Mouse (Mus musculus) midbrain, embryonic 11.5 days (tissue): ENCODE results near the gene Acss2. TPM values are rescaled to one million over a fixed set of nuclear protein-coding genes. Genes with fewer than 3 reads are reported as not detected.
"Not testable (repeated sequence)": the region's sequence is repeated elsewhere in the genome, so short reads cannot be mapped to it uniquely, and the experiment has no call there.

ENCODE experiments used
- ATAC-seq: fragments of 200-750 bp; cut with Nextera tagmentation; 2 replicates; pipeline ENCODE4 v1.8.0; 2017; ENCODE audit warnings: moderate TSS enrichment, moderate library complexity; ENCODE audit not compliant: low FRiP score
- DNase-seq: peaks from one replicate; pipeline ENCODE4 v3.0.0; 2015; ENCODE audit warnings: low spot score; ENCODE audit errors: missing footprints
- H3K27ac ChIP-seq: fragments of 300-500 bp; sonication (generic); 2 replicates; pipeline ENCODE4 v1.5.1; 2014; ENCODE audit warnings: low read depth, low read length
- H3K27me3 ChIP-seq: fragments of 300-500 bp; sonication (generic); 2 replicates; pipeline ENCODE4 v1.6.1; 2014; ENCODE audit warnings: mild to moderate bottlenecking, low read length, moderate library complexity, mixed read lengths; ENCODE audit not compliant: control insufficient read depth, insufficient read depth
- H3K36me3 ChIP-seq: fragments of 300-500 bp; sonication (generic); 2 replicates; pipeline ENCODE4 v1.6.1; 2014; ENCODE audit warnings: mild to moderate bottlenecking, low read length, moderate library complexity, mixed read lengths; ENCODE audit not compliant: control insufficient read depth, insufficient read depth
- H3K4me1 ChIP-seq: fragments of 300-500 bp; sonication (generic); 2 replicates; pipeline ENCODE4 v1.6.1; 2014; ENCODE audit warnings: low read length; ENCODE audit not compliant: control insufficient read depth, insufficient read depth
- H3K4me2 ChIP-seq: fragments of 300-500 bp; sonication (generic); 2 replicates; pipeline ENCODE4 v1.6.1; 2014; ENCODE audit warnings: mild to moderate bottlenecking, moderate library complexity
- H3K4me3 ChIP-seq: fragments of 300-500 bp; sonication (generic); 2 replicates; pipeline ENCODE4 v1.5.1; 2014; ENCODE audit warnings: low read depth, low read length
- H3K9ac ChIP-seq: fragments of 300-500 bp; sonication (generic); 2 replicates; pipeline ENCODE4 v1.6.1; 2014; ENCODE audit warnings: low read length
- H3K9me3 ChIP-seq: fragments of 300-500 bp; sonication (generic); 2 replicates; pipeline ENCODE4 v1.6.1; 2016; ENCODE audit warnings: low read length; ENCODE audit not compliant: control insufficient read depth
- WGBS: fragments of 180-500 bp; shearing (Covaris S2); extraction: QIAGEN DNeasy Blood & Tissue Kit; methylation state at CpG from one replicate; pipeline ENCODE4 v1.1.7; 2014; 5-methylcytosine and 5-hydroxymethylcytosine counted together
- polyA plus RNA-seq: library from polyadenylated mRNA; unstranded; fragments of >200 nt; fragmentation: Nextera tagmentation; extraction: Ambion mirVana; gene quantifications from 2 replicates; pipeline ENCODE4 v1.2.1, GENCODE M21; 2014

Acss2 gene
- polyA plus RNA-seq, 1 experiment from 2014 or later, result 21.9 TPM

DNA sequence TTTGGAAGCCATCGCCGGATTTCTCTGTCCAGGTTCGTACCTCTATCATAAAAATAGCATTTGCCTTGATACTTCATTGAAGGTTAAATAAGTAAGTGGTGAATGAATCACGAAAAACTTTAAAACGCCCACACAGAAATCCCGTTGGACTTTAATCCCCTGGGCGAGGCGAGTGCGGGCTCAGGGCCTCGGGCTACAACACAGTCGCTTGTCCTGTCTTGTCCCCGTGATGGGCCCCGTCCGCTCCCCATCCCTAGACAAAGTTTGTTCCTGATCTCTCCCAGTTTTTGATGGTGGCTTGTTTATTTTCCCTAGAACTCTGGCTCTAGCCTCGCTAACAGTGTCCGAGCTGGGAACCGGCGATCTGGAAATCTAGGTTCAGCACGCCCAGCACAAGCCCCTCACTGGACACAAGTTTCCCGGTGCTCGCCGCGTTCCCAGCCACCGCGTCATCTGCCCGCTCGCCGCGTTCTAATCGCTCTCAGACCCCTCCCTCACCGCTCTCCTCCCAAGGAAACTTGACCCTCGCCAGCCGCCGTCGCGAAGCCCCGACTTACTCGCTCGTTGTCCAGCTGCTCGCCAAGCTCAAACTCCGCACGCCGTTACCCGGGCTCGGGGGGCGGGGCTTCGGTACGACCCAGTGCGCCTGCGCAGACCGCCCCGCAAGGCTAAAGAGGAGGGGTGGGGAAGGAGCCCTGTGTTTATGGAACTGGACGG lies 74.5 kb downstream of the Acss2 start, which contains the start of gene Gss:
Gene Gss (minus strand): TSS at position 674 of the 717 bp plus-strand sequence.
- Histone ChIP-seq H3K27ac (peak within 1 kb of the TSS; percentile 76), H3K9ac (peak within 1 kb of the TSS; percentile 76), H3K9me3 (no peaks in the 10 kb centered on the region), H3K27me3 (no peaks in the 10 kb centered on the region), H3K4me3 (peak within 1 kb of the TSS; percentile 57), H3K4me1 (peaks cover 4% of the 10 kb centered on the region), H3K36me3 (no peaks in the 10 kb centered on the region), H3K4me2 (peak within 1 kb of the TSS; percentile 75)
- WGBS, result under 1% methylated on average over 53 of the region's 53 CpGs
- ATAC-seq, result peak; percentile 95
- DNase-seq, result peak; percentile 100

DNA sequence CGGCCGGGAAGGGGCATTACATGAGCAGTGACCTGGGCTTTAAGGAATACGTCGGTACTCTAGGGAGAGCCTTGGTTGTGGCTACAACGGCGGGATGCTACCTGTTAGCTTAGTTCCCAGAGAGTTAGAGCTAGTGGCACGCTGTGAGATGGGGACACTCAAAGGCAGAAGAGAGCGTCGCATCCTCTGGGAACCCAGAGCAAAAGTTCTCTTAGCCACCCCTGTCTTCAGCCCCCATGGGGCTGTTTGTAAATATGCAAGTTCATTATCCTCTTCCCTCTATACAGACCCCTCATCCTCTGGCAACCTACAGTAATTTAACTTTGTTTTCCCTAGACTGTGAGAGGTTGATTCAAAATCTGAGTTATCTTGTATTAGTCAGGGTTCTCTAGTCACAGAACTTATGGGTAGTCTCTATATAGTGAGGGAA lies 75.1 kb downstream of the Acss2 start:
- Histone ChIP-seq H3K4me1 (peaks cover 4% of the 10 kb centered on the region), H3K4me3 (peak overlapping the region; percentile 57), H3K27ac (no peak overlapping the region), H3K36me3 (no peaks in the 10 kb centered on the region), H3K9ac (peak overlapping the region; percentile 72), H3K4me2 (peak overlapping the region; percentile 75), H3K9me3 (no peaks in the 10 kb centered on the region), H3K27me3 (no peaks in the 10 kb centered on the region)
- WGBS, result 0% methylated on average over 9 of the region's 9 CpGs
- ATAC-seq (no peak; the same call in 1 of the 2 replicates), DNase-seq (no peak)

GRCm38 (mm10) chr2:155595516-155595915 lies 77.8 kb downstream of the Acss2 start:
- ATAC-seq, result no peak
- 89% methylated on average over 6 of the region's 6 CpGs for WGBS
- no peak overlapping the region for H3K4me2 ChIP-seq

DNA sequence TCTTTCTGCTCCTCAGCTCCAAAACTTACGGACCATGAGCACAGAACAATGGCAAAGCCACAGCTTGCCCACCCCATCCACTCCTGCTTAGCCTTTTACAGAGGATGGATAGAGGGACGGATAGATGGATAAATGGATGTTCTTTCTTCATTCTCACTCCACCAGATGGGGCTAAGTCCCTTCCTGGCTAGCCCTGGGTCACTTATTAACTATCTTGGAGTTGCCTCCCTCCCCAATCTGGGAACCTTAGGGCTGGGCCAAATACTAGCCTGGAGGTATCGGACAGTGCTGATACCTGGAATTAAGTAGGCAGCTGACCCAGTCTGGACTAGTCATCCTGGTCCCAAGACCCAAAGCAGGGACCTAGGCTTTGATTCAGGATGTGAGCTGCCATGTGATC lies 86.0 kb downstream of the Acss2 start:
- DNase-seq (no peak), ATAC-seq (no peak)
- Histone ChIP-seq H3K4me2 (no peak overlapping the region), H3K4me3 (no peak overlapping the region), H3K36me3 (no peaks in the 10 kb centered on the region), H3K9me3 (no peaks in the 10 kb centered on the region), H3K27ac (no peak overlapping the region), H3K4me1 (no peaks in the 10 kb centered on the region), H3K9ac (no peak overlapping the region), H3K27me3 (no peaks in the 10 kb centered on the region)
- 67% methylated on average over 3 of the region's 3 CpGs for WGBS

More at GRCm38 (mm10) chr2:155595516-155595915, 77.8 kb downstream of the Acss2 start:
- Histone ChIP-seq H3K27me3 (no peaks in the 10 kb centered on the region), H3K27ac (no peak overlapping the region), H3K9ac (no peak overlapping the region), H3K4me3 (no peak overlapping the region), H3K4me1 (peaks cover 4% of the 10 kb centered on the region), H3K36me3 (no peaks in the 10 kb centered on the region), H3K9me3 (no peaks in the 10 kb centered on the region)
- no peak for DNase-seq

- Histone ChIP-seq H3K4me3 (no peak overlapping the region), H3K4me2 (no peak overlapping the region), H3K27me3 (no peaks in the 10 kb centered on the region), H3K4me1 (no peaks in the 10 kb centered on the region), H3K9me3 (no peaks in the 10 kb centered on the region), H3K36me3 (no peaks in the 10 kb centered on the region), H3K9ac (no peak overlapping the region), H3K27ac (no peak overlapping the region)
- ATAC-seq (no peak), DNase-seq (peak; percentile 53)
- 71% methylated on average over 10 of the region's 10 CpGs for WGBS
Observed at GRCm38 (mm10) chr2:155604560-155605235, 87.0 kb downstream of the Acss2 start.

GRCm38 (mm10) chr2:155605236-155605589 lies 87.5 kb downstream of the Acss2 start:
- not testable (repeated sequence) for ATAC-seq, H3K9me3 ChIP-seq, H3K36me3 ChIP-seq, H3K4me1 ChIP-seq, H3K4me2 ChIP-seq, H3K27me3 ChIP-seq, DNase-seq, H3K4me3 ChIP-seq, H3K9ac ChIP-seq, H3K27ac ChIP-seq
- 85% methylated on average over 4 of the region's 4 CpGs for WGBS

DNA sequence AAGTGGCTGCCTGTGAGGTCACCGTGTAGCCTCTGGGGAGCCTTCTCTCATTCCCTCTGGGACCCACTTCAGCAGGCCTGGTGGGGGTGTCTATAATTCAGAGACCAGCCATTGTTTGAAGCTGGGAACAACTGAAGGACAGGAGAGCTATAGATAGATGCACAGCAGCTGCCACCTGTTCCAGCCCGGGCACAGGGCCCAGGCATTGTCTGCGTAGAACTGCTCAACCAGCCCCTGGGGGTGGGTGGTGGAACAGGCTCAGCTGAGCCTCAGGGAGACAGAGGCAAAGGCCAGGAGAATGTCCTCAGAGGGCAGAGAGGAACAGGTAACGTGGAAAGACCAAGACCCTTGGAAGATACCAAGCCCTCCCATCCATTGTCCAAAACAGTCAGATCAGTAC lies 88.6 kb downstream of the Acss2 start:
- Histone ChIP-seq H3K4me1 (no peaks in the 10 kb centered on the region), H3K9me3 (no peaks in the 10 kb centered on the region), H3K27ac (no peak overlapping the region), H3K4me3 (no peak overlapping the region), H3K9ac (no peak overlapping the region), H3K36me3 (no peaks in the 10 kb centered on the region), H3K4me2 (no peak overlapping the region), H3K27me3 (no peaks in the 10 kb centered on the region)
- DNase-seq (peak; percentile 53), ATAC-seq (no peak)
- 92% methylated on average over 4 of the region's 4 CpGs for WGBS

DNA sequence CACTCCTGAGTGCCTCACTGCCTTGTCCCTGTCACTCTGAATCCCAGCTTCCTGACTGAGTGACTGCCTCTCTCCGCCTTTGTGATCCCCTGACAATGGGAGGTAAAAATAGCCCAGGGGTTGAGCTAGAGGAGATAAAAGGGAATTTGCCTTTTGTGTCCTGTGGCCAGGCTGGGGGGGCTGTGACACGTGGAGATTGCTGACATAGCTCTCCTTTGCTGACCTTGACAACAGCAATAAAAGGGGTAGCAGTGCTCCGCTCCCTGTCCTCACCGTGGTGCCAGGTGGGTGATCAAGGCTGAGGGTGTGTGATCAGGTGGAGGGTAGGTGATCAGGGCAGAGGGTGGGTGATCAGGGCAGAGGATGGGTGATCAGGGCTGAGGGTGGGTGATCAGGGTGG lies 93.2 kb downstream of the Acss2 start, which contains the start of gene Myh7b:
Gene Myh7b (plus strand): TSS at position 235 of the 400 bp plus-strand sequence.
- ATAC-seq, result no peak
- Histone ChIP-seq H3K27ac (no peak within 1 kb of the TSS), H3K36me3 (no peaks in the 10 kb centered on the region), H3K4me1 (no peaks in the 10 kb centered on the region), H3K9ac (no peak within 1 kb of the TSS), H3K4me2 (no peak within 1 kb of the TSS), H3K9me3 (no peaks in the 10 kb centered on the region), H3K27me3 (no peaks in the 10 kb centered on the region), H3K4me3 (no peak within 1 kb of the TSS)
- peak; percentile 6 for DNase-seq
- 47% methylated on average over 4 of the region's 4 CpGs for WGBS

GRCm38 (mm10) chr2:155611834-155612550 lies 94.2 kb downstream of the Acss2 start:
- H3K27me3 ChIP-seq, result no peaks in the 10 kb centered on the region
- no peaks in the 10 kb centered on the region for H3K4me1 ChIP-seq
- WGBS, result 89% methylated on average over 9 of the region's 9 CpGs
- no peaks in the 10 kb centered on the region for H3K9me3 ChIP-seq
- no peak overlapping the region for H3K27ac ChIP-seq
- H3K36me3 ChIP-seq, result no peaks in the 10 kb centered on the region
- no peak overlapping the region for H3K9ac ChIP-seq
- H3K4me2 ChIP-seq, result no peak overlapping the region
- H3K4me3 ChIP-seq, result no peak overlapping the region
- no peak for ATAC-seq
- DNase-seq, result peak; percentile 26
